Mouse (Mus musculus): ENCODE measurements around the gene Elmo1.

DNA sequence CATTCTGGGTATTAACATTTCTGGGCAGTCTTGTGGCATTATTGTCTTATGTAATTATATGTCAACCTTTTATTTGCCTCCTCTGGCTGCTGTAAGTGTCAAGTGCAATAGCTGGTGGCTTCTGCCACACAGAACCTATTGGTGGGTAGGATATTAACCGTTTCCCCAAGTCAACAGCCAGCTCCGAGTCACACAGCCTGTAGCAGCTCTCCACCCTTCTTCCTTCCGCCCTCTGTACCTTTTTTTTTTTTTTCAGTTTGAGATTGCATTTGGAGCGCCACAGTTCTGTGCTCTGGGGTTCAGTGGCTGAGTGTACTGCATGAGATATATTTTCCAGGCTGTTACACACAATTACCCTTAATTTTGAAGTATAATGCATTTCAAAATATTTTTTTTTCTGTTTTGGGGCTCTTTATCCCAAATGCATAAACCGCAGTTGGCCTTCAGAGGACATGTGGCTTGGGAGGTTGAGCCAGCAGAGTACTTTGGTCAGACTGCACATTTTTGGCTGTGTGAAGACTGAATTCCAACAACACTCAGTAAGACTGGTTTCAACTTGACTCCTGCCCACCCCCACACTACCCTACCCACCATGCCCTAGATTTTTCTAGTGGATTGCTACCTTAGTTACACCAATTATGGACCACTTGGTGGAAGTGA lies 7.7 kb downstream of the Elmo1 start:
- TF ChIP-seq CTCF (IDR thresholded peaks at IDR 0.05; ENCODE audit: control insufficient read depth, insufficient read depth, insufficient read length) (no peak), MYOD1 (IDR thresholded peaks at IDR 0.05; ENCODE audit: control insufficient read depth, insufficient read length, low read depth) (no peak), USF1 (IDR thresholded peaks at IDR 0.05; ENCODE audit: low read depth) (no peak), MAX (IDR thresholded peaks at IDR 0.05) (no peak), FOSL1 (IDR thresholded peaks at IDR 0.05; ENCODE audit: insufficient read depth, low read length, poor library complexity, severe bottlenecking) (no peak)

All from C2C12 (cell line).